Mouse (Mus musculus) kidney, adult 18-20 months (tissue): ENCODE data around the gene Kif1b.
"Not testable (repeated sequence)": the region's sequence is repeated elsewhere in the genome, so short reads cannot be mapped to it uniquely, and the experiment has no call there.

Experiments used
- DNase-seq: peaks from one replicate; pipeline ENCODE4 v3.0.0; 2021

Gene Kif1b

GRCm38 (mm10) chr4:149219401-149220041 is 88.0 kb downstream of the Kif1b start:
- no peak for DNase-seq

- no peak for DNase-seq
These were observed 89.0 kb downstream of the Kif1b start for GRCm38 (mm10) chr4:149218476-149218875.

GRCm38 (mm10) chr4:149215982-149216381 is 91.5 kb downstream of the Kif1b start:
- no peak for DNase-seq

- no peak for DNase-seq
These were observed 92.1 kb downstream of the Kif1b start for GRCm38 (mm10) chr4:149215397-149215796.

- DNase-seq, result not testable (repeated sequence)
These were observed 93.0 kb downstream of the Kif1b start for GRCm38 (mm10) chr4:149214468-149214867.

- no peak for DNase-seq
These were observed 94.0 kb downstream of the Kif1b start for GRCm38 (mm10) chr4:149213466-149213865.

GRCm38 (mm10) chr4:149211441-149211840 is 96.1 kb downstream of the Kif1b start:
- peak; percentile 24 for DNase-seq

GRCm38 (mm10) chr4:149202467-149202866 is 105.0 kb downstream of the Kif1b start:
- DNase-seq, result no peak

GRCm38 (mm10) chr4:149201110-149201509 is 106.4 kb downstream of the Kif1b start:
- no peak for DNase-seq

GRCm38 (mm10) chr4:149197180-149197579 is 110.3 kb downstream of the Kif1b start:
- DNase-seq, result no peak

GRCm38 (mm10) chr4:149191103-149191502 is 116.4 kb downstream of the Kif1b start:
- no peak for DNase-seq

GRCm38 (mm10) chr4:149188563-149188962 is 118.9 kb downstream of the Kif1b start:
- DNase-seq, result no peak

GRCm38 (mm10) chr4:149182755-149183154 is 124.7 kb downstream of the Kif1b start:
- DNase-seq, result no peak

GRCm38 (mm10) chr4:149182192-149182591 is 125.3 kb downstream of the Kif1b start:
- DNase-seq, result no peak

- no peak for DNase-seq
These were observed 127.9 kb downstream of the Kif1b start for GRCm38 (mm10) chr4:149179573-149179972.

- no peak for DNase-seq
These were observed 128.3 kb downstream of the Kif1b start for GRCm38 (mm10) chr4:149179160-149179559.

GRCm38 (mm10) chr4:149178328-149178727 is 129.2 kb downstream of the Kif1b start:
- DNase-seq, result no peak

GRCm38 (mm10) chr4:149177046-149177445 is 130.4 kb downstream of the Kif1b start:
- no peak for DNase-seq

GRCm38 (mm10) chr4:149176645-149177044 is 130.8 kb downstream of the Kif1b start:
- peak; percentile 56 for DNase-seq

GRCm38 (mm10) chr4:149173661-149174060 is 133.8 kb downstream of the Kif1b start:
- DNase-seq, result no peak

- no peak for DNase-seq
These were observed 134.8 kb downstream of the Kif1b start for GRCm38 (mm10) chr4:149172666-149173065.

- DNase-seq, result no peak
These were observed 135.4 kb downstream of the Kif1b start for GRCm38 (mm10) chr4:149172083-149172482.

GRCm38 (mm10) chr4:149171581-149171981 is 135.9 kb downstream of the Kif1b start:
- DNase-seq, result no peak

- peak; percentile 65 for DNase-seq
These were observed 137.0 kb downstream of the Kif1b start for GRCm38 (mm10) chr4:149170394-149170931.

- DNase-seq, result not testable (repeated sequence)
These were observed 137.6 kb downstream of the Kif1b start for GRCm38 (mm10) chr4:149169926-149170325.
